Mouse (Mus musculus) E14TG2a.4 (cell line): ENCODE results near the gene Babam2.

Source experiments
- H3K27me3 ChIP-seq: 2 replicates; pipeline ENCODE4 v1.6.1; 2014; ENCODE audit warnings: low read length, control low read depth; ENCODE audit not compliant: insufficient read depth
- H3K36me3 ChIP-seq: 2 replicates; pipeline ENCODE4 v1.6.1; 2014; ENCODE audit warnings: low read length, control low read depth; ENCODE audit not compliant: insufficient read depth
- H3K4me1 ChIP-seq: replicated peaks from 2 replicates; pipeline ENCODE4 v1.6.1; 2014; ENCODE audit warnings: low read depth, low read length, control low read depth
- H3K4me3 ChIP-seq: replicated peaks from 2 replicates; pipeline ENCODE4 v1.5.1; 2014; ENCODE audit warnings: mild to moderate bottlenecking, low read length
- H3K9me3 ChIP-seq: 2 replicates; pipeline ENCODE4 v1.6.1; 2014; ENCODE audit warnings: low read length, control low read depth
- CTCF ChIP-seq: conservative IDR thresholded peaks from 2 replicates; pipeline ENCODE4 v1.5.1; 2014; ENCODE audit warnings: low read length
- NANOG ChIP-seq: IDR thresholded peaks from 2 replicates; pipeline ENCODE4 v1.6.1; 2014; ENCODE audit warnings: borderline replicate concordance, low read length, mixed read lengths
- POU5F1 ChIP-seq: IDR thresholded peaks from 2 replicates; pipeline ENCODE4 v1.6.1; 2014; ENCODE audit warnings: low read length, borderline replicate concordance

Gene Babam2

GRCm38 (mm10) chr5:32034475-32035054, 337.1 kb downstream of the Babam2 start:
- H3K27me3 ChIP-seq: no peaks in the 10 kb centered on the region
- H3K9me3 ChIP-seq: no peaks in the 10 kb centered on the region
- H3K4me3 ChIP-seq: no peak overlapping the region
- H3K36me3 ChIP-seq: no peaks in the 10 kb centered on the region
- no peak for TF ChIP-seq NANOG
- no peak for TF ChIP-seq CTCF
- no peak for TF ChIP-seq POU5F1
- H3K4me1 ChIP-seq: peaks cover 13% of the 10 kb centered on the region

DNA sequence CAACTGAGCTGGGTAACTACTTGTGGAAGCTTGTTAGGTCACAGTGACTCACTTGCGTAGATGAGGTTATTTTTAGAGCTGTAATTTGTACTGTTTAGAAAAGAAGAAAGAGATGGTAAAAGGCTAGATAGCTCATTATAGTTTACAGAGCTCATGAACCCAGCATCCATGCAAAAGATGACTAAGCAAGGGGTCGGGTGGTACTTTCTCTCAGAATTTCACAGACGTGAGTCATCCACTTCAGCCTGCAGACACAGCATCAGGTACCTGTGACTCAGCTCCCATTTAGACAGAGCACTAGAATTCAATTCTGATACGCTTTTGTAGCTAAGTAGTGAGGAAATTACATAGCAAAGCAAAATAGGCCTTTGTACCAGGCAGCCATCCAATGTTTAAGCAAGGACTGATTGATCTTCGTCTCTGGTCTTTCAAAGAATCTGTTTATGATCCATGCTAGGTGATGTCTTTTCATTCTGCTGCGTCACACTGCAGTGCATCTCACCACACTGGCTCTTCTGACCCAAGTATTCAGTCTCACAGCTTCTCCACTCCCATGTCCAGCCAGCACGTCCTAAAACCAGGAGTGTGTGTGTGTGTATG, 338.3 kb downstream of the Babam2 start:
- H3K4me3 ChIP-seq: no peak overlapping the region
- peaks cover 13% of the 10 kb centered on the region for H3K4me1 ChIP-seq
- H3K27me3 ChIP-seq: no peaks in the 10 kb centered on the region
- no peaks in the 10 kb centered on the region for H3K36me3 ChIP-seq
- no peaks in the 10 kb centered on the region for H3K9me3 ChIP-seq
- TF ChIP-seq NANOG (no peak), CTCF (no peak), POU5F1 (no peak)

DNA sequence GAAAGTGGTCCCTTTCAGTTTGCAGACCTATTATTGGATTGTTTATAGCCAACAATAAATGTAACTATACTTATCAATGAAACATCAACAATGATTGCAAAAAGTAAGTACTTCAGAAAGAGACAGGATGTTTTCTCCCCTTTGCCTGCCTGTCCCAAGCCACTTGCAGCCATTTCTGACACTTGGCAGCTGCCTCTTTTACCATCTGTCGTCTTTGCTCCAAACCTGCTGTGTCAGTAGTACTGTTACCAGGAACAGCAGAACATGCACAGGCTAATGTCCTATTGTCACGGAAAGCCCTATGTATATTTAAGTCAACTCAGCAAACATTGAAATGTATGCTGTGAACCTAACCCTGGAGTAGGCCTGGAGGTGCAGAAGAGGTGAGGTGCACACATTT, 339.4 kb downstream of the Babam2 start:
- Histone ChIP-seq H3K4me3 (no peak overlapping the region), H3K27me3 (no peaks in the 10 kb centered on the region), H3K4me1 (peaks cover 16% of the 10 kb centered on the region), H3K9me3 (no peaks in the 10 kb centered on the region), H3K36me3 (no peaks in the 10 kb centered on the region)
- no peak for TF ChIP-seq NANOG
- no peak for TF ChIP-seq POU5F1
- TF ChIP-seq CTCF: no peak

- H3K9me3 ChIP-seq: no peaks in the 10 kb centered on the region
Measured at GRCm38 (mm10) chr5:32037546-32037945, 340.1 kb downstream of the Babam2 start.

DNA sequence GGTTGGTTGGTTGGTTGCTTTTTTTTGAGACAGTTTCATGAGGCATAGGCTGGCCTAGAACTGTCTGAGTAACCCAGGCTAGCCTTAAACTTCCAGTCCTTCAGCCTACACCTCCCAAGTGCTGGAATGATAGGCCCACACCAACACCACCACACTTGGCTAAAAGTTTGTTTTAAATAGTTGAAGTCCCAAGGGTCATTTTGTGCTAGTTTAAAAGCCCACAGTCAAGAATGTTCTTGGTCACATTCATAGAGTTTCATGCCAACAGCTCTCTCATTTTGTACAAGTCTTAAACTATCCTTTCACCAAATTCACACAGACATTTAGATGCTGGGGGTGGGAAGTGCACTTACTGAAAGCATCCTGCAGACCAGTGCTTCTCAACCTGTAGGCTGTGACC, 341.5 kb downstream of the Babam2 start:
- no peaks in the 10 kb centered on the region for H3K27me3 ChIP-seq
- no peak for TF ChIP-seq NANOG
- no peak for TF ChIP-seq POU5F1
- TF ChIP-seq CTCF: no peak
- H3K9me3 ChIP-seq: no peaks in the 10 kb centered on the region
- no peak overlapping the region for H3K4me3 ChIP-seq
- no peaks in the 10 kb centered on the region for H3K36me3 ChIP-seq
- H3K4me1 ChIP-seq: peaks cover 16% of the 10 kb centered on the region

More at GRCm38 (mm10) chr5:32037546-32037945, 340.1 kb downstream of the Babam2 start:
- Histone ChIP-seq H3K4me3 (no peak overlapping the region), H3K36me3 (no peaks in the 10 kb centered on the region), H3K4me1 (peaks cover 16% of the 10 kb centered on the region), H3K27me3 (no peaks in the 10 kb centered on the region)
- TF ChIP-seq CTCF (no peak), NANOG (no peak), POU5F1 (no peak)

- Histone ChIP-seq H3K27me3 (no peaks in the 10 kb centered on the region), H3K4me1 (peaks cover 16% of the 10 kb centered on the region), H3K9me3 (no peaks in the 10 kb centered on the region), H3K4me3 (no peak overlapping the region), H3K36me3 (no peaks in the 10 kb centered on the region)
- TF ChIP-seq NANOG: no peak
- no peak for TF ChIP-seq POU5F1
- no peak for TF ChIP-seq CTCF
Measured at GRCm38 (mm10) chr5:32039511-32039910, 342.0 kb downstream of the Babam2 start.

- no peaks in the 10 kb centered on the region for H3K9me3 ChIP-seq
- no peak overlapping the region for H3K4me3 ChIP-seq
- H3K36me3 ChIP-seq: no peaks in the 10 kb centered on the region
- H3K4me1 ChIP-seq: peaks cover 12% of the 10 kb centered on the region
- no peaks in the 10 kb centered on the region for H3K27me3 ChIP-seq
- TF ChIP-seq CTCF (no peak), POU5F1 (no peak)
Measured at GRCm38 (mm10) chr5:32043153-32043552, 345.7 kb downstream of the Babam2 start.

DNA sequence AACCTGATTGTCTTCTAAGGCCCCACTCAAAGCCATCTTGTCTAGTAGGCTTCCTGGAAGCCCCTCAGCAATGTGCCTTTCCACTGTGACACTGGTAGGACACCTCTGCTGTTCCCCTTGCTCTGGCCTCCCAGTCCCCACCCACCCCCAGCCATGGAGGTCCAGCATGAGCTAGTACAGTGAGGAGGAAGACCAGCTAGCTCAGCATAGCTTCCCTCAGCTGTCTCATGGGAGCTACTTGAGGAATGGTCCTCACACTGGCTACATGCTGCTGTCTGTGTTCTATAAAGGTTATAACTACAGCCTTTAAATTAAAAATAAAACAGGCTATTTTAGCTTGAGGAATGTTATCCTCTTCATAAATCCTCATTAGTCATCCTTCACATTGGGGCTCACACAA, 346.5 kb downstream of the Babam2 start:
- H3K4me3 ChIP-seq: no peak overlapping the region
- H3K36me3 ChIP-seq: no peaks in the 10 kb centered on the region
- TF ChIP-seq POU5F1: no peak
- no peak for TF ChIP-seq CTCF
- TF ChIP-seq NANOG: no peak
- no peaks in the 10 kb centered on the region for H3K9me3 ChIP-seq
- peaks cover 12% of the 10 kb centered on the region for H3K4me1 ChIP-seq
- no peaks in the 10 kb centered on the region for H3K27me3 ChIP-seq

DNA sequence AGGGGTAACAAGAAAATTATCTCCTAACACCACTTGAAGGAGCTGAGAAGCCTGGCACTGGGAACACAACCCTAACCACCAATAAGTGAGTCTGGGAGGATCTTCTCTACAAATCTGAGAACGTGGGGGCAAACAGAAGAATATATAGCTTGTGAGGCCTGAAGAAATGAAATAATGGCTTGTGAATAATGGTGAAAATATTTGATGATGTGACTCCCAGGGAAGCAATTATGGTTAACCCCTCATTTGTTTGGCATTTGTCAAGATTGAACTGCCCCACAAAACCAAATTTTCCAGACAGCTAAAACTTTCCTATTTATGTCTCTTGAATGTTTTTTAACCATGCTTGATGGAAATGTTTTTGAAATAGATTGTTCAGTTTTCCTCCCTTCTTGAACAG, 354.4 kb downstream of the Babam2 start:
- no peaks in the 10 kb centered on the region for H3K27me3 ChIP-seq
- no peaks in the 10 kb centered on the region for H3K9me3 ChIP-seq
- H3K36me3 ChIP-seq: no peaks in the 10 kb centered on the region
- TF ChIP-seq NANOG: no peak
- H3K4me1 ChIP-seq: no peaks in the 10 kb centered on the region
- H3K4me3 ChIP-seq: no peak overlapping the region
